Mouse (Mus musculus): ENCODE results near the gene Slamf9. TPM values are rescaled to one million over a fixed set of nuclear protein-coding genes. Genes with fewer than 3 reads are reported as not detected.

Gene Slamf9
- 4.3 and 7.3 TPM in 2 replicates for polyA plus RNA-seq (2012; rRNA removed)

DNA sequence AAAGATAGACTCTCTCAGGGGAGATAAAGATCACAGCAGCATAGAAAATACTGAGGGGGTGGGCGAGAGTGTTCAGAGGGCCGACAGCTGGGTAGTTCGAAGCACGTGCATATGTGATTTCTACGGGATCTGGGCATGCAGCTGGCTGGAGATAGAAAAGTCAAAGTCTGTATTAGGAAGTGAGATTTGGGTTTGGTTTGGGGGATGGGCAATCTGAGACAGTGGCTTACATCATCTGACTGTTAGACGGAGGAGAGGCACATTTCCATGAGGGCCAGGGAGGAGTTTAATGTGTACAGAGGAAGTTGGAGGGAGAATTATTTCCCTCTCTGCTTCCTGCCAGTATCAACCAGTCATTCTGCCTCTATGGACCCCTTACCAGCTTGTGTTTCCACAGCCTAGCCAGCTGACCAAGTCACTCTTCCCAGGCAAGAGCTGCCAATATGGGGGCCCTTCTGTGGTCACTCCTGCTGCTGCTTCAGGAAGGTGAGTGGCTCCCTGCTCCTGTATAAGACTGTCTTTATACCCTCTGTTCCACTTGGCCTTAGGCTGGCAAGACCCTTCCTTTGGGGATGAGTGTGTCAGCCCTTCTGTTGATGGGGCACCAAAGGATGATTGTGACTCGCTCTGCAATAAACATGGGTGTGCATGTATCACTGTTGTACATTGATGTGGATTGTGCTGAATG, at the start of gene Slamf9:
TSS of gene Slamf9 (plus strand) at position 305 of the 688 bp plus-strand sequence.
- TF ChIP-seq POLR2A (IDR thresholded peaks at IDR 0.05; ENCODE audit: control insufficient read depth, extremely low read depth, insufficient read depth, low read length, poor library complexity) (no peak), CTCF (IDR thresholded peaks at IDR 0.05; ENCODE audit: borderline replicate concordance, control insufficient read depth, extremely low read depth, insufficient read depth, low read length, poor library complexity) (no peak)
- peaks cover 10% of the 10 kb centered on the region for H3K4me1 ChIP-seq (replicated peaks; ENCODE audit: control insufficient read depth, insufficient read depth, low read length)
- no peaks in the 10 kb centered on the region for H3K36me3 ChIP-seq (ENCODE audit: control insufficient read depth, insufficient read depth, low read length)
- H3K27ac ChIP-seq (ENCODE audit: control insufficient read depth, insufficient read depth, low read length): no peak within 1 kb of the TSS
- no peak within 1 kb of the TSS for H3K4me3 ChIP-seq (ENCODE audit: control insufficient read depth, insufficient read depth, low read length)
- H3K27me3 ChIP-seq (ENCODE audit: control insufficient read depth, insufficient read depth, low read length): no peaks in the 10 kb centered on the region
- 20% methylated on average over 7 of the region's 7 CpGs for WGBS
- no peak for DNase-seq

DNA sequence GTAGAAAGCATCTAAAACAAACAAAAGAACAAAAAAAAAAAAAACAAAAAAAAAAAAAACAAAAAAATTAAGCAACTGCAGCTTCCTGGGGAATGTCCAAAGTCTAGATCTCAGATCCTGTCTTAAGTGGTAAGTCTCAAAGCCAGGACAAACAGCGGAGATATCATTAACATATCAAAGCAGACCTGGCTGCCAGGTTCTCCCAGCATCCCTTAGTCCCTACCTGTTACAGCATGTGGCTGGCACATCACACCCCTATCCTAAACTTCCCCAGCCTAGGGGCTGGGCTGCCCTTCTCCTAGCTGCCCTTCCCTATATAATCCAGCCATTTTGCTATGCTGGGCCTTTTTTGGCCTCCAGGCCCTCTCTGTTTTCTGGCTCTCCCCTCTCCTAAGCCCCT, 48.7 kb upstream of the Slamf9 start:
- no peaks in the 10 kb centered on the region for H3K4me1 ChIP-seq (replicated peaks; ENCODE audit: control insufficient read depth, insufficient read depth, low read length)
- DNase-seq: no peak
- H3K36me3 ChIP-seq (ENCODE audit: control insufficient read depth, insufficient read depth, low read length): no peaks in the 10 kb centered on the region
- H3K27ac ChIP-seq (ENCODE audit: control insufficient read depth, insufficient read depth, low read length): no peak overlapping the region
- 100% methylated on average over 1 of the region's 1 CpGs for whole genome bisulfite sequencing
- TF ChIP-seq POLR2A (IDR thresholded peaks at IDR 0.05; ENCODE audit: control insufficient read depth, extremely low read depth, insufficient read depth, low read length, poor library complexity) (no peak), CTCF (IDR thresholded peaks at IDR 0.05; ENCODE audit: borderline replicate concordance, control insufficient read depth, extremely low read depth, insufficient read depth, low read length, poor library complexity) (no peak)
- no peak overlapping the region for H3K4me3 ChIP-seq (ENCODE audit: control insufficient read depth, insufficient read depth, low read length)
- H3K27me3 ChIP-seq (ENCODE audit: control insufficient read depth, insufficient read depth, low read length): no peaks in the 10 kb centered on the region

GRCm38 (mm10) chr1:172427841-172428240, 47.3 kb upstream of the Slamf9 start:
- 97% methylated on average over 3 of the region's 3 CpGs for WGBS
- H3K27ac ChIP-seq (ENCODE audit: control insufficient read depth, insufficient read depth, low read length): no peak overlapping the region
- H3K4me3 ChIP-seq (ENCODE audit: control insufficient read depth, insufficient read depth, low read length): no peak overlapping the region
- no peak for DNase-seq
- no peaks in the 10 kb centered on the region for H3K36me3 ChIP-seq (ENCODE audit: control insufficient read depth, insufficient read depth, low read length)
- no peaks in the 10 kb centered on the region for H3K27me3 ChIP-seq (ENCODE audit: control insufficient read depth, insufficient read depth, low read length)
- H3K4me1 ChIP-seq (replicated peaks; ENCODE audit: control insufficient read depth, insufficient read depth, low read length): no peaks in the 10 kb centered on the region
- TF ChIP-seq POLR2A (IDR thresholded peaks at IDR 0.05; ENCODE audit: control insufficient read depth, extremely low read depth, insufficient read depth, low read length, poor library complexity): no peak
- no peak for TF ChIP-seq CTCF (IDR thresholded peaks at IDR 0.05; ENCODE audit: borderline replicate concordance, control insufficient read depth, extremely low read depth, insufficient read depth, low read length, poor library complexity)

DNA sequence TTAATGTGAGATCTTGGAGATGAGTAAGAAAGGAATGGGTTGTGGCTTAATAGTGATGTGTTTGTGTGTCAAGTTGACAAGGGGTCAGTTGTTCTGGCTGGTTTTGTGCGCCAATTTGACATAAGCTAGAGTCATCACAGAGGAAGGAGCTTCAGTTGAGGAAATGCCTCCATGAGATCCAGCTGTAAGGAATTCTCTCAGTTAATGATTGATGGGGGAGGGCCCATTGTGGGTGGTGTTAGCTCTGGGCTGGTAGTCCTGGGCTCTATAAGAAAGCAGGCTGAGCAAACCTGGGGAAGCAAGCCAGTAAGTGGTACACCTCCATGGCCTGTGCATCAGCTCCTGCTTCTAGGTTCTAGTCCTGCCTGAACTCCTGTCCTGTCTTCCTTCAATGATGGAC, 46.5 kb upstream of the Slamf9 start:
- DNase-seq: no peak
- no peak overlapping the region for H3K4me3 ChIP-seq (ENCODE audit: control insufficient read depth, insufficient read depth, low read length)
- 95% methylated on average over 1 of the region's 1 CpGs for whole genome bisulfite sequencing
- TF ChIP-seq CTCF (IDR thresholded peaks at IDR 0.05; ENCODE audit: borderline replicate concordance, control insufficient read depth, extremely low read depth, insufficient read depth, low read length, poor library complexity): no peak
- TF ChIP-seq POLR2A (IDR thresholded peaks at IDR 0.05; ENCODE audit: control insufficient read depth, extremely low read depth, insufficient read depth, low read length, poor library complexity): no peak
- H3K27me3 ChIP-seq (ENCODE audit: control insufficient read depth, insufficient read depth, low read length): no peaks in the 10 kb centered on the region
- H3K36me3 ChIP-seq (ENCODE audit: control insufficient read depth, insufficient read depth, low read length): no peaks in the 10 kb centered on the region
- H3K4me1 ChIP-seq (replicated peaks; ENCODE audit: control insufficient read depth, insufficient read depth, low read length): no peaks in the 10 kb centered on the region
- no peak overlapping the region for H3K27ac ChIP-seq (ENCODE audit: control insufficient read depth, insufficient read depth, low read length)

DNA sequence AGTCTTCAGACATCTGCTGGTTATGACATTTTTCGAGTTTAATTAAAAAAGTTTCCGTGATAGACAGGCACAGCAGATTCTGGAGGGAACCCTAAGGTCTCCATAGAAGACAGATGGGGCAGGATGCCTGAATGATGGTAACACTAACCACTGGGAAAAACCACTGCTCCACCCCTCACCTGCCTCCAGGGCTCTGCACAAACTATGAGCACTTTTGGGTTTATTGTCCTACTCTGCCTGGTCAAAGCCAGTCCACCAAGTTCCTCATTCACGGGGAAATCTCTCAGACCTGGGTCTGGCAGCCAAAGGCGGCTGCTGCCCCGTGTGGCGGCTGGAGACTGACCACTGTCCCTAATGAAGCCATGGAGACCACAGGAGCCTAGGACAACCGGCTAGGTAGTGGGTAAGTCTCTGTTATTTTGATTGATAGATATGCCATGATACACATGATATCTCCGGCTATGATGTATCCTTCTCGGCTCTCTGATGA, 44.4 kb upstream of the Slamf9 start:
- no peak for DNase-seq
- no peaks in the 10 kb centered on the region for H3K4me1 ChIP-seq (replicated peaks; ENCODE audit: control insufficient read depth, insufficient read depth, low read length)
- WGBS: 67% methylated on average over 9 of the region's 9 CpGs
- H3K27ac ChIP-seq (ENCODE audit: control insufficient read depth, insufficient read depth, low read length): no peak overlapping the region
- H3K4me3 ChIP-seq (ENCODE audit: control insufficient read depth, insufficient read depth, low read length): no peak overlapping the region
- TF ChIP-seq CTCF (IDR thresholded peaks at IDR 0.05; ENCODE audit: borderline replicate concordance, control insufficient read depth, extremely low read depth, insufficient read depth, low read length, poor library complexity) (no peak), POLR2A (IDR thresholded peaks at IDR 0.05; ENCODE audit: control insufficient read depth, extremely low read depth, insufficient read depth, low read length, poor library complexity) (no peak)
- no peaks in the 10 kb centered on the region for H3K27me3 ChIP-seq (ENCODE audit: control insufficient read depth, insufficient read depth, low read length)
- H3K36me3 ChIP-seq (ENCODE audit: control insufficient read depth, insufficient read depth, low read length): no peaks in the 10 kb centered on the region

- Histone ChIP-seq H3K27ac (ENCODE audit: control insufficient read depth, insufficient read depth, low read length) (no peak overlapping the region), H3K4me1 (replicated peaks; ENCODE audit: control insufficient read depth, insufficient read depth, low read length) (no peaks in the 10 kb centered on the region), H3K36me3 (ENCODE audit: control insufficient read depth, insufficient read depth, low read length) (no peaks in the 10 kb centered on the region), H3K4me3 (ENCODE audit: control insufficient read depth, insufficient read depth, low read length) (no peak overlapping the region), H3K27me3 (ENCODE audit: control insufficient read depth, insufficient read depth, low read length) (no peaks in the 10 kb centered on the region)
- TF ChIP-seq CTCF (IDR thresholded peaks at IDR 0.05; ENCODE audit: borderline replicate concordance, control insufficient read depth, extremely low read depth, insufficient read depth, low read length, poor library complexity) (no peak), POLR2A (IDR thresholded peaks at IDR 0.05; ENCODE audit: control insufficient read depth, extremely low read depth, insufficient read depth, low read length, poor library complexity) (no peak)
- no peak for DNase-seq
- WGBS: 88% methylated on average over 4 of the region's 4 CpGs
Measured at GRCm38 (mm10) chr1:172431836-172432586, 43.1 kb upstream of the Slamf9 start.
